Comparison of ENCODE assay signal across 23 mouse cellular contexts in the genomic region with DNA sequence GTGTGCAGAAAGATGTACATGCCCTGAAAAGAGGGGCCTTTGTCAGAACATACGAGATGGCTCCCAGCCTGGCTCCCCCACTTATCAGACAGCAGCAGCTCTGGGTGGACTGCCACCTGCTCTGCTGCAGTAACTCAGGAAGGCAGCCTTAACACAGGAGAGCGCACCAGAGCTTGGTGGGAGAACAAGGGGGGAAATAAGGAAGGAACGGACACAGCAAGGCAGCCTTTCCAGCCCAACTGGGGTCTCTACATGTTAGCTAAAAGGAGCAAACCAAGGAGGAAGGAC. TPM values are rescaled to one million over a fixed set of nuclear protein-coding genes. Genes with fewer than 3 reads are reported as not detected.
DNase-seq lines count a peak whose midpoint lies in the region; ATAC-seq and TF ChIP-seq lines count a peak whose summit lies in the region.
"Had no signal": no experiment of that assay in that cellular context is flagged by ENCODE, and none has a peak within 500 bp of the region (broad histone marks: within the 10 kb centered on the region; RNA-seq: fewer than 3 reads in every experiment).

No protein-coding gene starts in this region.

- H3K4me2 ChIP-seq in hindbrain, embryonic 13.5 days, result no peak overlapping the region
- peak overlapping the region; percentile 84 for H3K4me2 ChIP-seq in liver, embryonic 15.5 days
- no peak overlapping the region for H3K4me2 ChIP-seq in forebrain, postnatal 0 days (ENCODE audit: low read depth)
- H3K4me2 ChIP-seq: hindbrain, embryonic 14.5 days had no signal

- no peaks in the 10 kb centered on the region for H3K27me3 ChIP-seq in hindbrain, embryonic 10.5 days (ENCODE audit: insufficient read depth, poor library complexity, severe bottlenecking)
- no peaks in the 10 kb centered on the region for H3K27me3 ChIP-seq in hindbrain, embryonic 13.5 days
- H3K27me3 ChIP-seq in erythroblast, embryonic 14.5 days (ENCODE audit: control insufficient read depth), result no peaks in the 10 kb centered on the region
- no peaks in the 10 kb centered on the region for H3K27me3 ChIP-seq in liver, embryonic 15.5 days
- no peaks in the 10 kb centered on the region for H3K27me3 ChIP-seq in forebrain, postnatal 0 days (ENCODE audit: insufficient read depth, low read length)

- H3K36me3 ChIP-seq in hindbrain, embryonic 10.5 days, result peaks cover 45% of the 10 kb centered on the region
- H3K36me3 ChIP-seq in hindbrain, embryonic 13.5 days, result peaks cover 39% of the 10 kb centered on the region
- peaks cover 77% of the 10 kb centered on the region for H3K36me3 ChIP-seq in erythroblast, embryonic 14.5 days (ENCODE audit: control insufficient read depth)
- peaks cover 18% of the 10 kb centered on the region for H3K36me3 ChIP-seq in liver, embryonic 15.5 days (replicated peaks)
- H3K36me3 ChIP-seq in forebrain, postnatal 0 days (ENCODE audit: insufficient read depth), result peaks cover 25% of the 10 kb centered on the region

- 0 out of 2 replicates have a peak overlapping the region, but pooled peaks have one; percentile 6 for H3K4me3 ChIP-seq in hindbrain, embryonic 10.5 days
- H3K4me3 ChIP-seq in hindbrain, embryonic 13.5 days, result no peak overlapping the region
- peak overlapping the region; percentile 79 for H3K4me3 ChIP-seq in erythroblast, embryonic 14.5 days (replicated peaks)
- H3K4me3 ChIP-seq in liver, embryonic 15.5 days (replicated peaks), result peak overlapping the region; percentile 71
- no peak overlapping the region for H3K4me3 ChIP-seq in forebrain, postnatal 0 days (ENCODE audit: low read depth, low read length)
- H3K4me3 ChIP-seq: gastrocnemius, adult 2 months; layer of hippocampus, adult 2 months had no signal

- H3K9ac ChIP-seq in hindbrain, embryonic 13.5 days, result no peak overlapping the region
- peak overlapping the region; percentile 77 for H3K9ac ChIP-seq in liver, embryonic 15.5 days
- no peak overlapping the region for H3K9ac ChIP-seq in forebrain, postnatal 0 days
- H3K9ac ChIP-seq: hindbrain, embryonic 14.5 days had no signal

- ATAC-seq in hindbrain, embryonic 13.5 days (ENCODE audit: low FRiP score), result no peak
- peak; percentile 76 for ATAC-seq in liver, embryonic 15.5 days (ENCODE audit: insufficient read depth)
- no peak for ATAC-seq in forebrain, postnatal 0 days

- no peak for DNase-seq in hindbrain, embryonic 10.5 days (ENCODE audit: low spot score)
- DNase-seq in MEL-GATA-1-ER (ENCODE audit: extremely low read depth, low read depth), result peak; percentile 79
- no peak for DNase-seq in frontal cortex, postnatal 25 days (ENCODE audit: low spot score in 2 of 2)
- DNase-seq in forebrain, postnatal 0 days, result no peak
- DNase-seq in urinary bladder, postnatal 14 days (ENCODE audit: low spot score), result no peak
- DNase-seq: cerebellum, postnatal 14 days; gastrocnemius, adult 2 months; retina, postnatal 1 day had no signal

- WGBS in hindbrain, embryonic 10.5 days, result 94% methylated on average over 3 of the region's 3 CpGs
- WGBS in hindbrain, embryonic 13.5 days, result 87% methylated on average over 3 of the region's 3 CpGs
- 25% methylated on average over 3 of the region's 3 CpGs for WGBS in liver, embryonic 15.5 days (ENCODE audit: insufficient replicate concordance)
- WGBS in forebrain, postnatal 0 days, result 89% methylated on average over 3 of the region's 3 CpGs

- TF ChIP-seq CTCF in forebrain, postnatal 0 days (IDR thresholded peaks at IDR 0.05; ENCODE audit: low read depth), result no peak

- peak overlapping the region; percentile 56; the same call in 1 of the 2 replicates for H3K27ac ChIP-seq in hindbrain, embryonic 10.5 days
- H3K27ac ChIP-seq in hindbrain, embryonic 13.5 days, result no peak overlapping the region
- H3K27ac ChIP-seq in liver, embryonic 15.5 days (replicated peaks), result peak overlapping the region; percentile 100
- no peak overlapping the region for H3K27ac ChIP-seq in forebrain, postnatal 0 days (ENCODE audit: low read depth, low read length)
- H3K27ac ChIP-seq: gastrocnemius, adult 2 months; hindbrain, embryonic 14.5 days; layer of hippocampus, adult 2 months; macrophage had no signal

- no peaks in the 10 kb centered on the region for H3K9me3 ChIP-seq in hindbrain, embryonic 10.5 days
- no peaks in the 10 kb centered on the region for H3K9me3 ChIP-seq in hindbrain, embryonic 13.5 days
- H3K9me3 ChIP-seq in erythroblast, embryonic 14.5 days (ENCODE audit: control insufficient read depth, low read length), result no peaks in the 10 kb centered on the region; the same call in 1 of the 2 replicates
- H3K9me3 ChIP-seq in liver, embryonic 15.5 days (replicated peaks), result no peaks in the 10 kb centered on the region
- no peaks in the 10 kb centered on the region for H3K9me3 ChIP-seq in forebrain, postnatal 0 days (ENCODE audit: low read length)

- peaks cover 46% of the 10 kb centered on the region for H3K4me1 ChIP-seq in hindbrain, embryonic 10.5 days (replicated peaks)
- H3K4me1 ChIP-seq in hindbrain, embryonic 13.5 days (replicated peaks), result peaks cover 33% of the 10 kb centered on the region
- peaks cover 95% of the 10 kb centered on the region for H3K4me1 ChIP-seq in erythroblast, embryonic 14.5 days (ENCODE audit: control insufficient read depth)
- H3K4me1 ChIP-seq in liver, embryonic 15.5 days (replicated peaks), result peaks cover 94% of the 10 kb centered on the region
- H3K4me1 ChIP-seq in forebrain, postnatal 0 days (ENCODE audit: insufficient read depth), result peaks cover 20% of the 10 kb centered on the region

RNA-seq across cellular contexts. Expression of a gene that starts 4.0 kb away (rescaled TPM):
- polyA plus RNA-seq in hindbrain, embryonic 10.5 days (2016; fragmentation: Nextera tagmentation; extraction: Ambion mirVana), result 59.4 and 66.2 TPM in 2 replicates
- polyA plus RNA-seq in hindbrain, embryonic 13.5 days (2015; fragmentation: Nextera tagmentation; extraction: Ambion mirVana), result 91.1 and 91.8 TPM in 2 replicates
- polyA plus RNA-seq in erythroblast, embryonic 14.5 days (2012), result 13.5 and 13.6 TPM in 2 replicates
- polyA plus RNA-seq in liver, embryonic 15.5 days (2015; fragmentation: Nextera tagmentation; extraction: Ambion mirVana), result 40.6 and 45.4 TPM in 2 replicates
- 99.8 and 115 TPM in 2 replicates for total RNA-seq in forebrain, postnatal 0 days (2014; rRNA removed)
- 114 and 119 TPM in 2 replicates for polyA plus RNA-seq in forebrain, postnatal 0 days (2015; fragmentation: Nextera tagmentation; extraction: Ambion mirVana)

RNA-seq across cellular contexts. Expression of a gene that starts 14.9 kb away (rescaled TPM):
- not detected in 2 replicates for polyA plus RNA-seq in hindbrain, embryonic 10.5 days (2016; fragmentation: Nextera tagmentation; extraction: Ambion mirVana)
- polyA plus RNA-seq in hindbrain, embryonic 13.5 days (2015; fragmentation: Nextera tagmentation; extraction: Ambion mirVana), result not detected in 2 replicates
- polyA plus RNA-seq in erythroblast, embryonic 14.5 days (2012), result not detected in 2 replicates
- not detected in 2 replicates for polyA plus RNA-seq in liver, embryonic 15.5 days (2015; fragmentation: Nextera tagmentation; extraction: Ambion mirVana)
- total RNA-seq in forebrain, postnatal 0 days (2014; rRNA removed), result not detected in 2 replicates
- not detected in 2 replicates for polyA plus RNA-seq in forebrain, postnatal 0 days (2015; fragmentation: Nextera tagmentation; extraction: Ambion mirVana)
- total RNA-seq: gastrocnemius, adult 2 months; layer of hippocampus, adult 2 months; liver, adult 2 months; monocyte, adult 5-6 weeks had no signal
- polyA plus RNA-seq: brain, embryonic 14.5 days; C2C12; forebrain, embryonic 11.5 days; hindbrain, embryonic 14.5 days; kidney, embryonic 14.5 days; liver, adult 2 months; macrophage; neural tube, embryonic 14.5 days; small intestine, adult 2 months; thymus, postnatal 0 days had no signal

RNA-seq across cellular contexts. Expression of a gene that starts 32.3 kb away (rescaled TPM):
- 0.14 and 0.37 TPM in 2 replicates for polyA plus RNA-seq in hindbrain, embryonic 10.5 days (2016; fragmentation: Nextera tagmentation; extraction: Ambion mirVana)
- polyA plus RNA-seq in hindbrain, embryonic 13.5 days (2015; fragmentation: Nextera tagmentation; extraction: Ambion mirVana), result 0.14 TPM in 1 of 2 replicates, not detected in the other
- polyA plus RNA-seq in erythroblast, embryonic 14.5 days (2012), result 0.08 and 0.09 TPM in 2 replicates
- polyA plus RNA-seq in liver, embryonic 15.5 days (2015; fragmentation: Nextera tagmentation; extraction: Ambion mirVana), result 0.62 and 0.79 TPM in 2 replicates
- total RNA-seq in forebrain, postnatal 0 days (2014; rRNA removed), result not detected in 2 replicates
- polyA plus RNA-seq in forebrain, postnatal 0 days (2015; fragmentation: Nextera tagmentation; extraction: Ambion mirVana), result not detected in 2 replicates
- total RNA-seq: gastrocnemius, adult 2 months; layer of hippocampus, adult 2 months had no signal
- polyA plus RNA-seq: C2C12; hindbrain, embryonic 14.5 days; liver, adult 2 months; macrophage; neural tube, embryonic 14.5 days; small intestine, adult 2 months had no signal

RNA-seq across cellular contexts. Expression of a gene that starts 37.4 kb away (rescaled TPM):
- 0.07 and 0.11 TPM in 2 replicates for polyA plus RNA-seq in hindbrain, embryonic 10.5 days (2016; fragmentation: Nextera tagmentation; extraction: Ambion mirVana)
- polyA plus RNA-seq in hindbrain, embryonic 13.5 days (2015; fragmentation: Nextera tagmentation; extraction: Ambion mirVana), result 0.21 and 0.35 TPM in 2 replicates
- polyA plus RNA-seq in erythroblast, embryonic 14.5 days (2012), result not detected in 2 replicates
- 0.10 and 0.13 TPM in 2 replicates for polyA plus RNA-seq in liver, embryonic 15.5 days (2015; fragmentation: Nextera tagmentation; extraction: Ambion mirVana)
- total RNA-seq in forebrain, postnatal 0 days (2014; rRNA removed), result 0.14 and 0.15 TPM in 2 replicates
- 0.21 and 0.23 TPM in 2 replicates for polyA plus RNA-seq in forebrain, postnatal 0 days (2015; fragmentation: Nextera tagmentation; extraction: Ambion mirVana)
- polyA plus RNA-seq: C2C12 had no signal

RNA-seq across cellular contexts. Expression of a gene that starts 42.3 kb away (rescaled TPM):
- 1.3 and 1.4 TPM in 2 replicates for polyA plus RNA-seq in hindbrain, embryonic 10.5 days (2016; fragmentation: Nextera tagmentation; extraction: Ambion mirVana)
- polyA plus RNA-seq in hindbrain, embryonic 13.5 days (2015; fragmentation: Nextera tagmentation; extraction: Ambion mirVana), result 0.82 and 1.2 TPM in 2 replicates
- not detected in 2 replicates for polyA plus RNA-seq in erythroblast, embryonic 14.5 days (2012)
- 0.38 and 0.44 TPM in 2 replicates for polyA plus RNA-seq in liver, embryonic 15.5 days (2015; fragmentation: Nextera tagmentation; extraction: Ambion mirVana)
- 0.29 TPM in 1 of 2 replicates, not detected in the other for total RNA-seq in forebrain, postnatal 0 days (2014; rRNA removed)
- polyA plus RNA-seq in forebrain, postnatal 0 days (2015; fragmentation: Nextera tagmentation; extraction: Ambion mirVana), result 0.68 and 0.98 TPM in 2 replicates
- total RNA-seq: liver, adult 2 months; monocyte, adult 5-6 weeks had no signal
- polyA plus RNA-seq: liver, adult 2 months; macrophage; small intestine, adult 2 months had no signal

Comparison
In these comparisons a context has a peak if more than half of its experiments do, and no peak if none do; other contexts are left out.
1. H3K27ac ChIP-seq: peak in hindbrain, embryonic 10.5 days (single experiment) and liver, embryonic 15.5 days (single experiment); none in hindbrain, embryonic 13.5 days (single experiment) and forebrain, postnatal 0 days (single experiment).
2. H3K4me3 ChIP-seq: peak in hindbrain, embryonic 10.5 days (single experiment), erythroblast, embryonic 14.5 days (single experiment) and liver, embryonic 15.5 days (single experiment); none in hindbrain, embryonic 13.5 days (single experiment) and forebrain, postnatal 0 days (single experiment).